In genomic region chr11:35582591-35582990, GRCm38 (mm10) we compare ENCODE assay signal across 26 mouse cellular contexts.
DNase-seq lines count a peak whose midpoint lies in the region; ATAC-seq and TF ChIP-seq lines count a peak whose summit lies in the region.
"Had no signal": no experiment of that assay in that cellular context is flagged by ENCODE, and none has a peak within 500 bp of the region (broad histone marks: within the 10 kb centered on the region; RNA-seq: fewer than 3 reads in every experiment).

No protein-coding gene starts in this region.

- no peaks in the 10 kb centered on the region for H3K27me3 ChIP-seq in heart, embryonic 13.5 days (replicated peaks)
- H3K27me3 ChIP-seq: hindbrain, embryonic 13.5 days; limb, embryonic 12.5 days; liver, embryonic 15.5 days; midbrain, embryonic 15.5 days; neural tube, embryonic 12.5 days had no signal

- 59% methylated on average over 5 of the region's 5 CpGs for WGBS in heart, embryonic 13.5 days

- no peak overlapping the region for H3K4me2 ChIP-seq in heart, embryonic 13.5 days
- H3K4me2 ChIP-seq: heart, embryonic 11.5 days; hindbrain, embryonic 13.5 days; limb, embryonic 12.5 days; liver, embryonic 15.5 days; lung, embryonic 14.5 days; midbrain, embryonic 15.5 days; neural tube, embryonic 12.5 days had no signal

- no peak for TF ChIP-seq POLR2A in embryonic fibroblast, embryonic 13.5 days (IDR thresholded peaks at IDR 0.05; ENCODE audit: low read depth, low read length)

- H3K36me3 ChIP-seq in heart, embryonic 13.5 days = peaks cover 7% of the 10 kb centered on the region; the same call in 1 of the 2 replicates
- H3K36me3 ChIP-seq: forebrain, embryonic 10.5 days; liver, embryonic 15.5 days; midbrain, embryonic 15.5 days had no signal

- no peak for ATAC-seq in heart, embryonic 13.5 days (ENCODE audit: extremely low read depth, insufficient number of reproducible peaks, low FRiP score, low TSS enrichment)
- ATAC-seq: CD4-positive, CD25-positive, alpha-beta regulatory T cell, adult 4 months; forebrain, embryonic 16.5 days; midbrain, embryonic 15.5 days had no signal

- no peaks in the 10 kb centered on the region for H3K9me3 ChIP-seq in heart, embryonic 13.5 days
- H3K9me3 ChIP-seq: forebrain, embryonic 10.5 days; hindbrain, embryonic 13.5 days; limb, embryonic 12.5 days; liver, embryonic 15.5 days; midbrain, embryonic 15.5 days; neural tube, embryonic 12.5 days had no signal

- DNase-seq in heart, postnatal 25 days (ENCODE audit: low spot score) = no peak
- peak; percentile 22 to 24 for DNase-seq in left cerebral cortex, adult 18-20 months (ENCODE audit: low spot score in 2 of 2)
- DNase-seq in left cerebral cortex, postnatal 14 days (ENCODE audit: low spot score in 2 of 2) = no peak
- DNase-seq in brain, adult 2 months (ENCODE audit: low read depth, low spot score) = peak; percentile 55
- no peak for DNase-seq in layer of hippocampus, adult 18-20 months (ENCODE audit: low spot score in 2 of 2)
- DNase-seq: adrenal gland, postnatal 25 days; cerebellum, adult 18-20 months; cerebellum, postnatal 10 days; gastrocnemius, postnatal 14 days; heart, postnatal 4 days; kidney, adult 2 months; kidney, postnatal 36 days; lung, embryonic 14.5 days; lung, postnatal 14 days; thymus, postnatal 14 days had no signal

- H3K4me1 ChIP-seq in heart, embryonic 13.5 days = peaks cover 22% of the 10 kb centered on the region
- H3K4me1 ChIP-seq in embryonic fibroblast, embryonic 13.5 days (ENCODE audit: control insufficient read depth, insufficient read depth, low read length) = peaks cover 8% of the 10 kb centered on the region
- H3K4me1 ChIP-seq: forebrain, embryonic 10.5 days; limb, embryonic 12.5 days; liver, embryonic 15.5 days had no signal

- TF ChIP-seq CTCF in embryonic fibroblast, embryonic 13.5 days (IDR thresholded peaks at IDR 0.05; ENCODE audit: borderline replicate concordance, insufficient read depth, low read length) = no peak

- H3K4me3 ChIP-seq in heart, embryonic 13.5 days = no peak overlapping the region
- no peak overlapping the region for H3K4me3 ChIP-seq in embryonic fibroblast, embryonic 13.5 days (ENCODE audit: insufficient read depth, low read length)
- H3K4me3 ChIP-seq: forebrain, embryonic 10.5 days; hindbrain, embryonic 13.5 days; limb, embryonic 12.5 days; liver, embryonic 15.5 days; midbrain, embryonic 15.5 days; neural tube, embryonic 12.5 days had no signal

- H3K27ac ChIP-seq in heart, embryonic 13.5 days (replicated peaks) = peak overlapping the region; percentile 51
- peak overlapping the region; percentile 41 for H3K27ac ChIP-seq in embryonic fibroblast, embryonic 13.5 days (ENCODE audit: insufficient read depth, low read length)
- H3K27ac ChIP-seq: forebrain, embryonic 10.5 days; hindbrain, embryonic 13.5 days; limb, embryonic 12.5 days; liver, embryonic 15.5 days; midbrain, embryonic 15.5 days; neural tube, embryonic 12.5 days had no signal

- no peak overlapping the region for H3K9ac ChIP-seq in heart, embryonic 13.5 days
- H3K9ac ChIP-seq: hindbrain, embryonic 13.5 days; limb, embryonic 12.5 days; liver, embryonic 15.5 days; lung, embryonic 14.5 days; midbrain, embryonic 15.5 days; neural tube, embryonic 12.5 days had no signal

- intact Hi-C loops in heart, postnatal 25 days (cut with DNase I) = no loop called here
- intact Hi-C loops in left cerebral cortex, postnatal 14 days (cut with DNase I) = no loop called here

Comparison
In these comparisons a context has a peak if more than half of its experiments do, and no peak if none do; other contexts are left out.
1. DNase-seq: peak in left cerebral cortex, adult 18-20 months (2 of 2) and brain, adult 2 months (single experiment); none in heart, postnatal 25 days (single experiment), left cerebral cortex, postnatal 14 days (0 of 2) and layer of hippocampus, adult 18-20 months (0 of 2).